Mouse (Mus musculus) testis, adult 2 months (tissue): Measurements from ENCODE around the gene Duox1.

Experiments used
- CTCF ChIP-seq: fragments of 200-500 bp; IDR thresholded peaks from 2 replicates; pipeline ENCODE4 v1.5.1; 2012; ENCODE audit warnings: low read depth, mild to moderate bottlenecking, inconsistent platforms, low read length, moderate library complexity; ENCODE audit not compliant: control insufficient read depth, insufficient read depth, insufficient replicate concordance
- POLR2A ChIP-seq: fragments of 200-500 bp; IDR thresholded peaks from 2 replicates; pipeline ENCODE4 v1.6.1; 2012; ENCODE audit warnings: low read depth, mild to moderate bottlenecking, inconsistent platforms, low read length, moderate library complexity; ENCODE audit not compliant: control insufficient read depth

DNA sequence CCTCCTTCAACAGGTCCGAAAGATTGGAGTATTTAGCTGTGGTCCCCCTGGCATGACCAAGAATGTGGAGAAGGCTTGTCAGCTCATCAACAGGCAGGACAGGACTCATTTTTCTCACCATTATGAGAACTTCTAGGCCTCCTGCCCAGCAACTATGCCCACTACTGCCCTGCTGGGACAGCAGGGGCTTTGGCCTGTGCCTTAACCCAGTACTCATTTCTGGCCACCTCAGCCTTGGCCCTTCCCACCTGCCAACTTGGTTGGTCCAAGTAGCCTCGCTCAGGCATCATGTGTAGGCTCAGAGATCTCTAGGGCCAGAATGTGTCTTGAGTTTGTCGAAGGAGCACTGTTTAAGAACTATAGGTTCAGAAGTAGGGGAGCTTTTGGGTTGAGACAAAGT, 31.8 kb downstream of the Duox1 start:
- TF ChIP-seq POLR2A (no peak), CTCF (no peak)
